Mouse (Mus musculus): ENCODE results near the gene Kif14. TPM values are rescaled to one million over a fixed set of nuclear protein-coding genes. Genes with fewer than 3 reads are reported as not detected.
"Not testable (repeated sequence)": the region's sequence is repeated elsewhere in the genome, so short reads cannot be mapped to it uniquely, and the experiment has no call there.

Kif14 gene
- polyA plus RNA-seq, 1 experiment from 2014 or later, result 5.7 TPM

DNA sequence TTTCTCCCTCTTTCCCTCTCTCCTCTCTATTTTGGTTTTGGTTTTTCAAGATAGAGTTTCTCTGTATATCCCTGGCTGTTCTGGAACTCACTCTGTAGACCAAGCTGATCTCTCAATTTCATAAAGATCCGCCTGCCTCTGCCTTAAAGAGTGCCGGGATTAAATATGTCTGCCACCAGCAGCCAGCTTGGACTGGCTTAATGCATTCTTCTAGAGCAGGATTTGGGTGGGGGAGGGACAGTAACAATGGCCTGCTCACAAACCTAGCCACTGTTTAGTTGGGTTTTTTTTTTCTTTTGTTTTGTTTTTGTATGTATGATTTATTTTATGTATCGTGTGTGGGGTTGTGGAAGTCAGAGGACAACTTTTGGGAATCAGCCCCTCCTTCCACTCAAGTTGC lies 88.5 kb downstream of the Kif14 start:
- DNase-seq (ENCODE audit: low spot score), result no peak
- no peak overlapping the region for H3K4me3 ChIP-seq (ENCODE audit: low read depth, low read length)
- H3K4me2 ChIP-seq (ENCODE audit: low read depth, low read length), result no peak overlapping the region
- H3K27ac ChIP-seq (replicated peaks; ENCODE audit: low read depth, low read length), result no peak overlapping the region
- no peaks in the 10 kb centered on the region for H3K27me3 ChIP-seq (replicated peaks; ENCODE audit: control insufficient read depth, insufficient read depth, low read length)
- 90% methylated on average over 3 of the region's 3 CpGs for WGBS
- H3K9ac ChIP-seq (ENCODE audit: low read depth, low read length), result no peak overlapping the region
- no peaks in the 10 kb centered on the region for H3K9me3 ChIP-seq (ENCODE audit: control insufficient read depth, low read length)
- ATAC-seq (ENCODE audit: low read depth), result no peak
- H3K4me1 ChIP-seq (ENCODE audit: control insufficient read depth, insufficient read depth, low read length), result 0 out of 2 replicates have a peak, but pooled peaks cover 7% of the 10 kb centered on the region
- H3K36me3 ChIP-seq (ENCODE audit: control insufficient read depth, insufficient read depth, low read length), result no peaks in the 10 kb centered on the region

- 42% methylated on average over 7 of the region's 7 CpGs for WGBS
- H3K36me3 ChIP-seq (ENCODE audit: control insufficient read depth, insufficient read depth, low read length), result no peaks in the 10 kb centered on the region
- H3K9ac ChIP-seq (ENCODE audit: low read depth, low read length), result no peak overlapping the region
- ATAC-seq (ENCODE audit: low read depth) (0 out of 2 replicates have a peak, but pooled peaks have one; percentile 48), DNase-seq (ENCODE audit: low spot score) (peak; percentile 58)
- H3K4me2 ChIP-seq (ENCODE audit: low read depth, low read length), result no peak overlapping the region
- no peaks in the 10 kb centered on the region for H3K27me3 ChIP-seq (replicated peaks; ENCODE audit: control insufficient read depth, insufficient read depth, low read length)
- no peak overlapping the region for H3K4me3 ChIP-seq (ENCODE audit: low read depth, low read length)
- H3K27ac ChIP-seq (replicated peaks; ENCODE audit: low read depth, low read length), result no peak overlapping the region
- no peaks in the 10 kb centered on the region for H3K9me3 ChIP-seq (ENCODE audit: control insufficient read depth, low read length)
- 0 out of 2 replicates have a peak, but pooled peaks cover 7% of the 10 kb centered on the region for H3K4me1 ChIP-seq (ENCODE audit: control insufficient read depth, insufficient read depth, low read length)
Observed at GRCm38 (mm10) chr1:136555892-136556291, 89.7 kb downstream of the Kif14 start.

DNA sequence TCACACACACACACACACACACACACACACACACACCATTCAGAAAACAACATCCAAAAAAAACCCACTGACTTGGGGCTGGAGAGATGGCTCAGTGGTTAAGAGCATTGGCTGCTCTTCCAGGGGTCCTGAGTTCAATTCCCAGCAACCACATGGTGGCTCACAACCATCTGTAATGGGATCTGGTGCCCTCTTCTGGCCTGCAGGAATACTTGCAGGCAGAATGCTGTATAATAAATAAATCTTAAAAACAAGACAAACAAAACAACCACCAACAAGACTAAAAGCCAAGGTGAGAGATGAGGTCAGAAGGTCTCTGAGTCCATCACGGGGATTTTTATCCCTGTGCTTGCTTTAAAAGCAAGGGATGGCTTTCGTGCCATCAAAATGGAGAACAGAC lies 90.5 kb downstream of the Kif14 start:
- H3K4me1 ChIP-seq (ENCODE audit: control insufficient read depth, insufficient read depth, low read length); H3K9me3 ChIP-seq (ENCODE audit: control insufficient read depth, low read length); ATAC-seq (ENCODE audit: low read depth); H3K27me3 ChIP-seq (replicated peaks; ENCODE audit: control insufficient read depth, insufficient read depth, low read length); H3K27ac ChIP-seq (replicated peaks; ENCODE audit: low read depth, low read length); H3K4me2 ChIP-seq (ENCODE audit: low read depth, low read length); H3K9ac ChIP-seq (ENCODE audit: low read depth, low read length); H3K36me3 ChIP-seq (ENCODE audit: control insufficient read depth, insufficient read depth, low read length); DNase-seq (ENCODE audit: low spot score); H3K4me3 ChIP-seq (ENCODE audit: low read depth, low read length): not testable (repeated sequence)
- WGBS, result 88% methylated on average over 2 of the region's 2 CpGs

GRCm38 (mm10) chr1:136557436-136557835 lies 91.3 kb downstream of the Kif14 start:
- Histone ChIP-seq H3K4me1 (ENCODE audit: control insufficient read depth, insufficient read depth, low read length) (peaks cover 9% of the 10 kb centered on the region; the same call in 1 of the 2 replicates), H3K9me3 (ENCODE audit: control insufficient read depth, low read length) (no peaks in the 10 kb centered on the region), H3K36me3 (ENCODE audit: control insufficient read depth, insufficient read depth, low read length) (no peaks in the 10 kb centered on the region), H3K27ac (replicated peaks; ENCODE audit: low read depth, low read length) (no peak overlapping the region), H3K9ac (ENCODE audit: low read depth, low read length) (no peak overlapping the region), H3K4me2 (ENCODE audit: low read depth, low read length) (no peak overlapping the region), H3K4me3 (ENCODE audit: low read depth, low read length) (no peak overlapping the region), H3K27me3 (replicated peaks; ENCODE audit: control insufficient read depth, insufficient read depth, low read length) (no peaks in the 10 kb centered on the region)
- 93% methylated on average over 12 of the region's 12 CpGs for WGBS
- DNase-seq (ENCODE audit: low spot score), result no peak
- no peak for ATAC-seq (ENCODE audit: low read depth)

DNA sequence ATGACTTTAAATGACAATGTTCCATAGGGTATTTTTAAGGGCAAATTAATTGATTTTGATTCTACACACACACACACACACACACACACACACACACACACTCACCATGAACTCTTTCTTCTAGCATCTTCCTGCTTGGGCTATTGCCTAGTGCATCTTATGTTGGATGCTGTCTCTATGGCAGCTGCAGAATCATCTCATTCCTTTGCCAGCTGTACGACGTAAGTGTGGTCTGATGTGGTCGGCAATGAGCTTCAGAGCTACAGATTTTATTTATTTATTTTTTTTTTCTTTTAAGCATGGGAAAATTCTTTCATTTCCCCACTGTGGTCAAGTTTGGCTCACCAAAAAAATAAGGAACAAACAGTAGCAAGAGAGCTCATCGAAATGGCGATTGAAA lies 92.6 kb downstream of the Kif14 start:
- Histone ChIP-seq H3K4me1 (ENCODE audit: control insufficient read depth, insufficient read depth, low read length) (peaks cover 17% of the 10 kb centered on the region; the same call in 1 of the 2 replicates), H3K27me3 (replicated peaks; ENCODE audit: control insufficient read depth, insufficient read depth, low read length) (no peaks in the 10 kb centered on the region), H3K4me3 (ENCODE audit: low read depth, low read length) (no peak overlapping the region), H3K36me3 (ENCODE audit: control insufficient read depth, insufficient read depth, low read length) (no peaks in the 10 kb centered on the region), H3K27ac (replicated peaks; ENCODE audit: low read depth, low read length) (no peak overlapping the region), H3K4me2 (ENCODE audit: low read depth, low read length) (no peak overlapping the region), H3K9me3 (ENCODE audit: control insufficient read depth, low read length) (no peaks in the 10 kb centered on the region), H3K9ac (ENCODE audit: low read depth, low read length) (no peak overlapping the region)
- no peak for ATAC-seq (ENCODE audit: low read depth)
- DNase-seq (ENCODE audit: low spot score), result peak; percentile 50
- WGBS, result 41% methylated on average over 5 of the region's 5 CpGs

GRCm38 (mm10) chr1:136559284-136559683 lies 93.1 kb downstream of the Kif14 start:
- Histone ChIP-seq H3K4me2 (ENCODE audit: low read depth, low read length) (no peak overlapping the region), H3K9me3 (ENCODE audit: control insufficient read depth, low read length) (no peaks in the 10 kb centered on the region), H3K36me3 (ENCODE audit: control insufficient read depth, insufficient read depth, low read length) (no peaks in the 10 kb centered on the region), H3K4me3 (ENCODE audit: low read depth, low read length) (no peak overlapping the region), H3K27me3 (replicated peaks; ENCODE audit: control insufficient read depth, insufficient read depth, low read length) (no peaks in the 10 kb centered on the region), H3K9ac (ENCODE audit: low read depth, low read length) (no peak overlapping the region; the same call in 1 of the 2 replicates), H3K27ac (replicated peaks; ENCODE audit: low read depth, low read length) (no peak overlapping the region), H3K4me1 (ENCODE audit: control insufficient read depth, insufficient read depth, low read length) (peaks cover 17% of the 10 kb centered on the region; the same call in 1 of the 2 replicates)
- ATAC-seq (ENCODE audit: low read depth) (no peak; the same call in 1 of the 2 replicates), DNase-seq (ENCODE audit: low spot score) (peak; percentile 62)
- 45% methylated on average over 5 of the region's 5 CpGs for WGBS

- WGBS, result 76% methylated on average over 9 of the region's 9 CpGs
- Histone ChIP-seq H3K9me3 (ENCODE audit: control insufficient read depth, low read length) (no peaks in the 10 kb centered on the region), H3K36me3 (ENCODE audit: control insufficient read depth, insufficient read depth, low read length) (no peaks in the 10 kb centered on the region), H3K27me3 (replicated peaks; ENCODE audit: control insufficient read depth, insufficient read depth, low read length) (no peaks in the 10 kb centered on the region), H3K9ac (ENCODE audit: low read depth, low read length) (no peak overlapping the region; the same call in 1 of the 2 replicates), H3K27ac (replicated peaks; ENCODE audit: low read depth, low read length) (no peak overlapping the region), H3K4me3 (ENCODE audit: low read depth, low read length) (no peak overlapping the region), H3K4me2 (ENCODE audit: low read depth, low read length) (no peak overlapping the region), H3K4me1 (ENCODE audit: control insufficient read depth, insufficient read depth, low read length) (peaks cover 17% of the 10 kb centered on the region; the same call in 1 of the 2 replicates)
- ATAC-seq (ENCODE audit: low read depth) (no peak), DNase-seq (ENCODE audit: low spot score) (no peak)
Observed at GRCm38 (mm10) chr1:136559774-136560173, 93.6 kb downstream of the Kif14 start.

DNA sequence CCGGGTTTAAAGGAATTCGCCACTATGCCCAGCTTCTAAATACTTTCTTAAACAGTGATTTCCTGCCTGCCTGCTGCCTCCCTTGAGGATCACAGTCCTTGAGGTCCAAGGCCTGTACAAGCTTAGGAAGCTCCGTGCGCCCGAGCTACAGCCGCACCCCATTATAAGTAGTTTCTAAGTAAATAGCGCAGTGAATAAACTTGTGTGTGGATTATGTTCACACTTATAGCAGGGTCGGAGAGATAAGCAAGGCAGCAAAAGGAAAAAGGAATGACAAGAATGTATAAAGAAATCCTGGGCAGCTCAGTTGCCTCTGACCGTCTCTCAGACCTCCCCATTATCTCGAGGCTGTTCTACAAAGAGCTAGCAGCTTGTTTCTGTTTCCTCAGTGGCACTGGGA lies 95.7 kb downstream of the Kif14 start:
- ATAC-seq (ENCODE audit: low read depth), result no peak
- Histone ChIP-seq H3K9ac (ENCODE audit: low read depth, low read length) (no peak overlapping the region), H3K9me3 (ENCODE audit: control insufficient read depth, low read length) (no peaks in the 10 kb centered on the region), H3K27ac (replicated peaks; ENCODE audit: low read depth, low read length) (no peak overlapping the region), H3K4me1 (ENCODE audit: control insufficient read depth, insufficient read depth, low read length) (peaks cover 17% of the 10 kb centered on the region; the same call in 1 of the 2 replicates), H3K27me3 (replicated peaks; ENCODE audit: control insufficient read depth, insufficient read depth, low read length) (no peaks in the 10 kb centered on the region; the same call in 1 of the 2 replicates), H3K36me3 (ENCODE audit: control insufficient read depth, insufficient read depth, low read length) (no peaks in the 10 kb centered on the region), H3K4me3 (ENCODE audit: low read depth, low read length) (no peak overlapping the region), H3K4me2 (ENCODE audit: low read depth, low read length) (no peak overlapping the region; the same call in 1 of the 2 replicates)
- 41% methylated on average over 10 of the region's 10 CpGs for WGBS
- no peak for DNase-seq (ENCODE audit: low spot score)

- no peaks in the 10 kb centered on the region; the same call in 1 of the 2 replicates for H3K27me3 ChIP-seq (replicated peaks; ENCODE audit: control insufficient read depth, insufficient read depth, low read length)
- no peak overlapping the region for H3K9ac ChIP-seq (ENCODE audit: low read depth, low read length)
- H3K36me3 ChIP-seq (ENCODE audit: control insufficient read depth, insufficient read depth, low read length), result no peaks in the 10 kb centered on the region
- 35% methylated on average over 11 of the region's 11 CpGs for WGBS
- peak; percentile 16; the same call in 1 of the 2 replicates for ATAC-seq (ENCODE audit: low read depth)
- peaks cover 17% of the 10 kb centered on the region; the same call in 1 of the 2 replicates for H3K4me1 ChIP-seq (ENCODE audit: control insufficient read depth, insufficient read depth, low read length)
- no peak overlapping the region; the same call in 1 of the 2 replicates for H3K4me2 ChIP-seq (ENCODE audit: low read depth, low read length)
- no peak overlapping the region for H3K4me3 ChIP-seq (ENCODE audit: low read depth, low read length)
- DNase-seq (ENCODE audit: low spot score), result peak; percentile 51
- no peaks in the 10 kb centered on the region for H3K9me3 ChIP-seq (ENCODE audit: control insufficient read depth, low read length)
- no peak overlapping the region for H3K27ac ChIP-seq (replicated peaks; ENCODE audit: low read depth, low read length)
Observed at GRCm38 (mm10) chr1:136563149-136563548, 97.0 kb downstream of the Kif14 start.
